Mouse (Mus musculus): Measurements from ENCODE around the gene Polq. TPM values are rescaled to one million over a fixed set of nuclear protein-coding genes. Genes with fewer than 3 reads are reported as not detected.

Polq gene
- 0.11 TPM for polyA plus RNA-seq (2014; fragmentation: Illumina TruSeq; extraction: RNeasy Lipid Tissue Mini Kit (QIAGEN cat#74804); ENCODE audit: low read depth, low replicate concordance)

GRCm38 (mm10) chr16:37011061-37011921 is at the start of gene Polq:
Polq (plus strand) TSS chr16:37011786.

GRCm38 (mm10) chr16:36989999-36990625 is 21.5 kb upstream of the Polq start, which contains the start of gene Fbxo40:
Fbxo40 (minus strand) TSS chr16:36990467.

Other genes with a start within 250 kb of the Polq start
- gene Slc15a2, start 226.8 kb upstream of the Polq start, polyA plus RNA-seq (2014; fragmentation: Illumina TruSeq; extraction: RNeasy Lipid Tissue Mini Kit (QIAGEN cat#74804); ENCODE audit: low read depth, low replicate concordance) = 11.0 TPM
- gene Iqcb1, start 183.4 kb upstream of the Polq start, polyA plus RNA-seq (2014; fragmentation: Illumina TruSeq; extraction: RNeasy Lipid Tissue Mini Kit (QIAGEN cat#74804); ENCODE audit: low read depth, low replicate concordance) = 22.9 TPM
- 1.4 TPM for gene Eaf2, start 136.8 kb upstream of the Polq start, polyA plus RNA-seq (2014; fragmentation: Illumina TruSeq; extraction: RNeasy Lipid Tissue Mini Kit (QIAGEN cat#74804); ENCODE audit: low read depth, low replicate concordance)
- gene Golgb1, start 136.6 kb upstream of the Polq start, polyA plus RNA-seq (2014; fragmentation: Illumina TruSeq; extraction: RNeasy Lipid Tissue Mini Kit (QIAGEN cat#74804); ENCODE audit: low read depth, low replicate concordance) = 14.9 TPM
- gene Hcls1, start 76.8 kb upstream of the Polq start, polyA plus RNA-seq (2014; fragmentation: Illumina TruSeq; extraction: RNeasy Lipid Tissue Mini Kit (QIAGEN cat#74804); ENCODE audit: low read depth, low replicate concordance) = 1.8 TPM
- 0.16 TPM for gene Fbxo40, start 21.3 kb upstream of the Polq start, polyA plus RNA-seq (2014; fragmentation: Illumina TruSeq; extraction: RNeasy Lipid Tissue Mini Kit (QIAGEN cat#74804); ENCODE audit: low read depth, low replicate concordance)